Comparison of ENCODE assay signal across 17 mouse cellular contexts in genomic region chr11:101307744-101308143, GRCm38 (mm10). TPM values are rescaled to one million over a fixed set of nuclear protein-coding genes. Genes with fewer than 3 reads are reported as not detected.
"Had no signal": no experiment of that assay in that cellular context is flagged by ENCODE, and none has a peak within 500 bp of the region (broad histone marks: within the 10 kb centered on the region; RNA-seq: fewer than 3 reads in every experiment).

No protein-coding gene starts in this region.

- H3K9ac ChIP-seq: limb, embryonic 12.5 days; liver, embryonic 15.5 days; lung, embryonic 14.5 days; midbrain, embryonic 12.5 days; stomach, embryonic 15.5 days had no signal

- DNase-seq: kidney, adult 18-20 months; kidney, postnatal 10 days; kidney, postnatal 4 days; lung, embryonic 14.5 days; lung, postnatal 10 days; lung, postnatal 4 days; right cerebral cortex, postnatal 25 days; spleen, adult 18-20 months; thymus, adult 2 months; thymus, postnatal 25 days had no signal

- H3K36me3 ChIP-seq: limb, embryonic 12.5 days; liver, embryonic 15.5 days; midbrain, embryonic 12.5 days; stomach, embryonic 15.5 days had no signal

- H3K27me3 ChIP-seq: limb, embryonic 12.5 days; midbrain, embryonic 12.5 days; stomach, embryonic 15.5 days had no signal

- H3K4me3 ChIP-seq: layer of hippocampus, adult 2 months; limb, embryonic 12.5 days; liver, embryonic 15.5 days; midbrain, embryonic 12.5 days; stomach, embryonic 15.5 days had no signal

- H3K4me1 ChIP-seq: limb, embryonic 12.5 days; midbrain, embryonic 12.5 days; stomach, embryonic 15.5 days had no signal

- H3K9me3 ChIP-seq: limb, embryonic 12.5 days; liver, embryonic 15.5 days; midbrain, embryonic 12.5 days; stomach, embryonic 15.5 days had no signal

- H3K27ac ChIP-seq: layer of hippocampus, adult 2 months; limb, embryonic 12.5 days; liver, embryonic 15.5 days; midbrain, embryonic 12.5 days; stomach, embryonic 15.5 days had no signal

- H3K4me2 ChIP-seq: limb, embryonic 12.5 days; liver, embryonic 15.5 days; lung, embryonic 14.5 days; midbrain, embryonic 12.5 days; stomach, embryonic 15.5 days had no signal

RNA-seq across cellular contexts. Expression of gene Aoc3, which starts 22.7 kb away (rescaled TPM):
- total RNA-seq: megakaryocyte, adult 5-6 weeks had no signal
- polyA plus RNA-seq: midbrain, embryonic 12.5 days; neural tube, embryonic 14.5 days had no signal
